Mouse (Mus musculus): Measurements from ENCODE around the gene Gm11639.
"Not testable (repeated sequence)": the region's sequence is repeated elsewhere in the genome, so short reads cannot be mapped to it uniquely, and the experiment has no call there.

GRCm38 (mm10) chr11:105137255-105137654 lies 451.7 kb downstream of the Gm11639 start:
- TF ChIP-seq CTCF, POLR2A (IDR thresholded peaks at IDR 0.05; ENCODE audit: extremely low read depth, insufficient read depth, low read length): not testable (repeated sequence)

Measured in cortical plate, adult 2 months (tissue).